Mouse (Mus musculus) heart, embryonic 11.5 days (tissue): ENCODE measurements around the gene Zfp60. TPM values are rescaled to one million over a fixed set of nuclear protein-coding genes. Genes with fewer than 3 reads are reported as not detected.
"Not testable (repeated sequence)": the region's sequence is repeated elsewhere in the genome, so short reads cannot be mapped to it uniquely, and the experiment has no call there.

Experiments used
- ATAC-seq: fragments of 200-750 bp; cut with Nextera tagmentation; replicated peaks from 2 replicates; pipeline ENCODE4 v1.8.0; 2017; ENCODE audit warnings: moderate library complexity; ENCODE audit not compliant: insufficient number of reproducible peaks, low FRiP score, low TSS enrichment
- H3K27ac ChIP-seq: fragments of 300-500 bp; sonication (generic); 2 replicates; pipeline ENCODE4 v1.5.1; 2014; ENCODE audit warnings: mild to moderate bottlenecking, low read depth, low read length
- H3K27me3 ChIP-seq: fragments of 300-500 bp; sonication (generic); 2 replicates; pipeline ENCODE4 v1.6.1; 2014; ENCODE audit warnings: mild to moderate bottlenecking, low read length, mixed read lengths; ENCODE audit not compliant: control insufficient read depth, insufficient read depth
- H3K36me3 ChIP-seq: fragments of 300-500 bp; sonication (generic); 2 replicates; pipeline ENCODE4 v1.6.1; 2014; ENCODE audit warnings: mild to moderate bottlenecking, low read length, moderate library complexity, mixed read lengths; ENCODE audit not compliant: control insufficient read depth, insufficient read depth
- H3K4me1 ChIP-seq: fragments of 300-500 bp; sonication (generic); 2 replicates; pipeline ENCODE4 v1.6.1; 2014; ENCODE audit warnings: low read length; ENCODE audit not compliant: control insufficient read depth, insufficient read depth
- H3K4me2 ChIP-seq: fragments of 300-500 bp; sonication (generic); 2 replicates; pipeline ENCODE4 v1.6.1; 2014; ENCODE audit warnings: mild to moderate bottlenecking, moderate library complexity
- H3K4me3 ChIP-seq: fragments of 300-500 bp; sonication (generic); 2 replicates; pipeline ENCODE4 v1.5.1; 2014; ENCODE audit warnings: low read depth, low read length
- H3K9ac ChIP-seq: fragments of 300-500 bp; sonication (generic); 2 replicates; pipeline ENCODE4 v1.6.1; 2014; ENCODE audit warnings: mild to moderate bottlenecking, low read depth, low read length, moderate library complexity
- H3K9me3 ChIP-seq: fragments of 300-500 bp; sonication (generic); replicated peaks from 2 replicates; pipeline ENCODE4 v1.6.1; 2016; ENCODE audit warnings: low read length; ENCODE audit not compliant: control insufficient read depth
- WGBS: fragments of 180-500 bp; shearing (Covaris S2); extraction: QIAGEN DNeasy Blood & Tissue Kit; methylation state at CpG from one replicate; pipeline ENCODE4 v1.1.7; 2014; ENCODE audit not compliant: insufficient replicate concordance; 5-methylcytosine and 5-hydroxymethylcytosine counted together
- polyA plus RNA-seq: library from polyadenylated mRNA; unstranded; fragments of >200 nt; fragmentation: Nextera tagmentation; extraction: Ambion mirVana; gene quantifications from 2 replicates; pipeline ENCODE4 v1.2.1, GENCODE M21; 2014

The Zfp60 gene
- polyA plus RNA-seq, 1 experiment from 2014 or later, result 21.8 TPM

DNA sequence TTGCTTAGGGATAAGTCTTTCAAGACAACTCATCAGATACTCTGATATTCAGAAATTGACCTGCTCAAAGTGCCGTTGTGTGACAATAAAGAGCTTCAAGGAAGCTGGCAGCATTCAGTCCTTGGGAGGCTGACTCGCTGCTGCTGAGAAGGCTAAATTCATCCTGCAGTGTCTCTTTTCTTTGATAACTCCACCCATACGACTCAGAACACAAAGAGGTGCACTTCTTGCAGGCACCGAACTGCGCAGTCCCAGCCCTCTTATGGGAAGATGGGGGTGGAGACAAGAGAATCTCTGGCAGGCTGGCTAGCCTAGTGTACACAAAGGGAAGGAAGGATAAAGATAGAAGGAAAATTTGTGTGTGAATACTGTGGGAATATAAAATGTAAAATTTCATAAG lies 4.3 kb downstream of the Zfp60 start:
- no peak for ATAC-seq
- no peak overlapping the region for H3K27ac ChIP-seq
- H3K27me3 ChIP-seq, result no peaks in the 10 kb centered on the region
- H3K9me3 ChIP-seq, result no peaks in the 10 kb centered on the region
- H3K4me1 ChIP-seq, result peaks cover 5% of the 10 kb centered on the region
- WGBS, result 80% methylated on average over 5 of the region's 5 CpGs
- no peak overlapping the region for H3K4me3 ChIP-seq
- no peak overlapping the region for H3K4me2 ChIP-seq
- peaks cover 17% of the 10 kb centered on the region for H3K36me3 ChIP-seq
- H3K9ac ChIP-seq, result no peak overlapping the region

GRCm38 (mm10) chr7:27756351-27757047 lies 25.3 kb downstream of the Zfp60 start:
- no peak overlapping the region for H3K27ac ChIP-seq
- H3K36me3 ChIP-seq, result peaks cover under 1% of the 10 kb centered on the region; the same call in 1 of the 2 replicates
- H3K27me3 ChIP-seq, result no peaks in the 10 kb centered on the region
- no peak for ATAC-seq
- no peak overlapping the region for H3K9ac ChIP-seq
- H3K4me3 ChIP-seq, result no peak overlapping the region
- 43% methylated on average over 5 of the region's 5 CpGs for WGBS
- no peaks in the 10 kb centered on the region for H3K9me3 ChIP-seq
- H3K4me2 ChIP-seq, result no peak overlapping the region
- H3K4me1 ChIP-seq, result no peaks in the 10 kb centered on the region

DNA sequence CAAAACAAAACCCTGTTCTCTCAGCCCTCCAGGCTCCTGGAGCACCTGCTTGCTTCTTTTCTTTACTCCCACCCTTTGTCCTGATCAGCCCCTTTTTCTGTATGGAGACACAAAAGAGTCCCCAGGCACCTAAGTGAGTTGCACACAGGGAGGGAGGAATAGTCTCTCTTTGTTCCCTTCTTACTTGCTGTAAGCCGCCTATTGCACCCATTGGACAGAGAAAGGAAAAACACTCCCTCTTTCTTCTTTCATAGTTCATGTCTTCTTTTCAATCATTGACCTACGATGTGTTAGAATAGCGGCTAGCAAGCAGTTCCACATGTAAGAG lies 25.8 kb downstream of the Zfp60 start:
- 77% methylated on average over 3 of the region's 3 CpGs for WGBS
- ATAC-seq, result no peak

DNA sequence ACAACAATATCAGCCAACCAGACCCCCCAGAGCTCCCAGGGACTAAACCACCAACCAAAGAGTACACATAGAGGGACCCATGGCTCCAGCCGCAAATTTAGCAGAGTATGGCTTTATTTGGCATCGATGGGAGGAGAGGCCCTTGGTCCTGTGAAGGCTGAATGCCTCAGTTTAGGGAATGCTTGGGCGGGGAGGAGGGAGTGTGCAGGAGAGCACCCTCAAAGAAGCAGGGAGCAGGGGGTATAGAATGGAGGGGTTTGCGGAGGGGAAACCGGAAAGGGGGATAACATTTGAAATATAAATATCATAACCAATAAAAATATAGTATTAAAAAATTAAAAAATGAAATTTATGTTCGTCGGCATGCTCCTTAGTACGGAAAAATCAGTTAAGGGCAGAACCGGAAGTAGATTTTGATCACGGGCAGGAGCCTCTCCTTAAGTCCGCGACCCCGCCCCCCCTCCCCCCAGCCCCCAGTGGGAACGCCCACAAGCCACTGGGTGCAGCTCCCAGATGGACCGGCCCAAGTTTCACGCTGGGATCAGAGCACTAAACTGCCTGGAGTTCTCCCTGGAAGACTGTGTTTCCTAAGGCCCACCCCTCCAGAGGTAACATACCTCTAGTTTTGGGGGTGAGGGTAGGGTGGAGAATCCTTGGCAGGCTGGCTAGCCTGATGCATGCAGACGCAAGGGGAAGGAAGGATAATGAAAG lies 34.1 kb downstream of the Zfp60 start:
- Histone ChIP-seq H3K9me3 (no peaks in the 10 kb centered on the region), H3K27ac (no peak overlapping the region), H3K27me3 (no peaks in the 10 kb centered on the region), H3K4me2 (peak overlapping the region; percentile 65), H3K36me3 (no peaks in the 10 kb centered on the region), H3K9ac (0 out of 2 replicates have a peak overlapping the region, but pooled peaks have one; percentile 22), H3K4me1 (no peaks in the 10 kb centered on the region), H3K4me3 (peak overlapping the region; percentile 26)
- ATAC-seq, result no peak
- 8% methylated on average over 17 of the region's 17 CpGs for WGBS

More for the DNA sequence above, 25.8 kb downstream of the Zfp60 start:
- Histone ChIP-seq H3K9me3 (no peaks in the 10 kb centered on the region), H3K27ac (no peak overlapping the region), H3K9ac (no peak overlapping the region), H3K4me1 (no peaks in the 10 kb centered on the region), H3K4me2 (no peak overlapping the region), H3K4me3 (no peak overlapping the region), H3K27me3 (no peaks in the 10 kb centered on the region), H3K36me3 (no peaks in the 10 kb centered on the region)

- H3K27me3 ChIP-seq, result no peaks in the 10 kb centered on the region
- H3K4me1 ChIP-seq, result no peaks in the 10 kb centered on the region
- no peak for ATAC-seq
- peaks cover 9% of the 10 kb centered on the region; the same call in 1 of the 2 replicates for H3K9me3 ChIP-seq
- H3K4me3 ChIP-seq, result no peak overlapping the region
- H3K4me2 ChIP-seq, result no peak overlapping the region
- H3K36me3 ChIP-seq, result no peaks in the 10 kb centered on the region
- WGBS, result 79% methylated on average over 5 of the region's 5 CpGs
- no peak overlapping the region for H3K9ac ChIP-seq
- H3K27ac ChIP-seq, result no peak overlapping the region
Measured at GRCm38 (mm10) chr7:27789306-27789705, 58.1 kb downstream of the Zfp60 start.

DNA sequence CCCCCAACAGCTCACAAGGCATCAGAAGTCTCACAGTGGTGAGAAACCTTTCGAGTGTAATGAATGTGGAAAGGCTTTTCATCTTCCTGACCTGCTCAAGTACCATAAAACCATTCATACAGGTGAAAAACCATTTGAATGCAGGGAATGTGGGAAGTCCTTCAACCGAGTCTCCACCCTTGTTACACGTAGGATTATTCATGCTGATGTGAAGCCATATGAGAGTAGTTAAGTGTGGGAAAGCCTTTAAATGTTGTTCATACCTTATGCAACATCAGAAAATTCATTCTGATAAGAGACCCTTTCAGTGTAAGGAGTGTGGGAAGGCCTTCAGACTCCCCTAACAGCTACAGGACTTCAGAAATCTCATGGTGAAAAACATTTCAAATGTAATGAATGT lies 62.7 kb downstream of the Zfp60 start:
- H3K4me1 ChIP-seq, H3K36me3 ChIP-seq, H3K4me2 ChIP-seq, H3K9me3 ChIP-seq, H3K9ac ChIP-seq, H3K27ac ChIP-seq, H3K4me3 ChIP-seq, ATAC-seq, H3K27me3 ChIP-seq: not testable (repeated sequence)
- WGBS, result 43% methylated on average over 3 of the region's 3 CpGs

DNA sequence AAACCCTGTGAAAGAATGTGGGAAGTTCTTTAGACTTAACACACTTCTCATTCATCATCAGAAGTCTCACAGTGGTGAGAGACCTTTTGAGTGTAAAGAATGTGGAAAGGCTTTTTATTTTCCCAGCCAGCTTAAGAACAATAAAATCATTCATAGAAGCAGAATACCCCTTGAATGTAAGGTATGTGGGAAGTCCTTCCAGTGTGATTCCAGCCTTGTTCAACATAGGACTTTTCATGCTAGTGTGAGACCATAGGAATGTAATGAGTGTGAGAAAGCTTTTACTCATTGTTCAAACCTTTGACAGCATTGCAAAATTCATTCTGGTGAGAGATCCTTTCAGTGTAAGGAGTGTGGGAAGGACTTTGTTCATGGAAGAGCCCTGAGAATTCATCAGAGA lies 63.4 kb downstream of the Zfp60 start:
- Histone ChIP-seq H3K4me2 (no peak overlapping the region), H3K4me3 (no peak overlapping the region), H3K27ac (no peak overlapping the region), H3K4me1 (no peaks in the 10 kb centered on the region), H3K36me3 (no peaks in the 10 kb centered on the region), H3K9ac (no peak overlapping the region), H3K9me3 (no peaks in the 10 kb centered on the region), H3K27me3 (no peaks in the 10 kb centered on the region)
- ATAC-seq, result no peak

- no peaks in the 10 kb centered on the region for H3K4me1 ChIP-seq
- H3K4me3 ChIP-seq, result no peak overlapping the region
- H3K9me3 ChIP-seq, result no peaks in the 10 kb centered on the region
- H3K27ac ChIP-seq, result 0 out of 2 replicates have a peak overlapping the region, but pooled peaks have one; percentile 15
- ATAC-seq, result peak; percentile 39; the same call in 1 of the 2 replicates
- 30% methylated on average over 8 of the region's 8 CpGs for WGBS
- no peaks in the 10 kb centered on the region for H3K27me3 ChIP-seq
- no peak overlapping the region for H3K9ac ChIP-seq
- H3K4me2 ChIP-seq, result peak overlapping the region; percentile 47
- H3K36me3 ChIP-seq, result no peaks in the 10 kb centered on the region
Measured at GRCm38 (mm10) chr7:27797906-27798811, 67.0 kb downstream of the Zfp60 start.
